Mouse (Mus musculus): ENCODE results near the gene Muc4. TPM values are rescaled to one million over a fixed set of nuclear protein-coding genes. Genes with fewer than 3 reads are reported as not detected.

The Muc4 gene
- polyA plus RNA-seq, 1 experiment from 2014 or later, result not detected

Other genes with a start within 250 kb of the Muc4 start
- 0.46 and 0.50 TPM in 2 replicates for gene Slc51a, start 248.0 kb upstream of the Muc4 start, polyA plus RNA-seq (2016; fragmentation: Nextera tagmentation; extraction: Ambion mirVana)
- gene Zdhhc19, start 239.6 kb upstream of the Muc4 start, polyA plus RNA-seq (2016; fragmentation: Nextera tagmentation; extraction: Ambion mirVana), result not detected in 2 replicates
- 55.9 and 56.9 TPM in 2 replicates for gene Tfrc, start 127.0 kb upstream of the Muc4 start, polyA plus RNA-seq (2016; fragmentation: Nextera tagmentation; extraction: Ambion mirVana)
- 11.2 and 12.0 TPM in 2 replicates for gene Tnk2, start 92.0 kb upstream of the Muc4 start, polyA plus RNA-seq (2016; fragmentation: Nextera tagmentation; extraction: Ambion mirVana)
- not detected in 2 replicates for gene Muc20, start 61.5 kb downstream of the Muc4 start, polyA plus RNA-seq (2016; fragmentation: Nextera tagmentation; extraction: Ambion mirVana)
- gene Smbd1, start 74.6 kb downstream of the Muc4 start, polyA plus RNA-seq (2016; fragmentation: Nextera tagmentation; extraction: Ambion mirVana), result not detected in 2 replicates
- gene Fyttd1, start 141.6 kb downstream of the Muc4 start, polyA plus RNA-seq (2016; fragmentation: Nextera tagmentation; extraction: Ambion mirVana), result 91.6 and 94.8 TPM in 2 replicates
- gene Rubcn, start 141.9 kb downstream of the Muc4 start, polyA plus RNA-seq (2016; fragmentation: Nextera tagmentation; extraction: Ambion mirVana), result 16.2 and 17.6 TPM in 2 replicates
- gene Lrch3, start 178.2 kb downstream of the Muc4 start, polyA plus RNA-seq (2016; fragmentation: Nextera tagmentation; extraction: Ambion mirVana), result 29.1 and 35.9 TPM in 2 replicates